Mouse (Mus musculus): Measurements from ENCODE around the gene Ropn1l. TPM values are rescaled to one million over a fixed set of nuclear protein-coding genes. Genes with fewer than 3 reads are reported as not detected.

The Ropn1l gene
- polyA plus RNA-seq, 1 experiment: 9.8 TPM

DNA sequence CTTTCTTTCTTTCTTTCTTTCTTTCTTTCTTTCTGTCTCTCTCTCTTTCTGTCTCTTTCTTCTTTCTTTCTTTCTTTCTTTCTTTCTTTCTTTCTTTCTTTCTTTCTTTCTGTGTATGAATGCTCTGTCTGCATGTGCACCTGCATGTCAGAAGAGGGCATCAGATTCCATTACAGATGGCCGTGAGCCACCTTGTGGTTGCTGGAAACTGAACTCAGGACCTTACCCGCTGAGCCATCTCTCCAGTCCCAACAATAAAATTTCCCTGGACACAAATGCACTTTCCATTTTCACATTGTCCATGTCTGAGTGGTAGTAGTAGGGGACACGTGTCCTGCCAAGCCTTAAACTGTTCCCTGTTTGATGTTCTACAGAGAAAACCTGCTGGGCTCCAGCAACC, 26.1 kb downstream of the Ropn1l start:
- H3K4me1 ChIP-seq (ENCODE audit: control insufficient read depth, insufficient read depth, insufficient read length, low read length): no peaks in the 10 kb centered on the region
- H3K27ac ChIP-seq (replicated peaks; ENCODE audit: low read depth, low read length): no peak overlapping the region
- H3K4me3 ChIP-seq (ENCODE audit: insufficient read depth, low read depth, low read length): no peak overlapping the region

DNA sequence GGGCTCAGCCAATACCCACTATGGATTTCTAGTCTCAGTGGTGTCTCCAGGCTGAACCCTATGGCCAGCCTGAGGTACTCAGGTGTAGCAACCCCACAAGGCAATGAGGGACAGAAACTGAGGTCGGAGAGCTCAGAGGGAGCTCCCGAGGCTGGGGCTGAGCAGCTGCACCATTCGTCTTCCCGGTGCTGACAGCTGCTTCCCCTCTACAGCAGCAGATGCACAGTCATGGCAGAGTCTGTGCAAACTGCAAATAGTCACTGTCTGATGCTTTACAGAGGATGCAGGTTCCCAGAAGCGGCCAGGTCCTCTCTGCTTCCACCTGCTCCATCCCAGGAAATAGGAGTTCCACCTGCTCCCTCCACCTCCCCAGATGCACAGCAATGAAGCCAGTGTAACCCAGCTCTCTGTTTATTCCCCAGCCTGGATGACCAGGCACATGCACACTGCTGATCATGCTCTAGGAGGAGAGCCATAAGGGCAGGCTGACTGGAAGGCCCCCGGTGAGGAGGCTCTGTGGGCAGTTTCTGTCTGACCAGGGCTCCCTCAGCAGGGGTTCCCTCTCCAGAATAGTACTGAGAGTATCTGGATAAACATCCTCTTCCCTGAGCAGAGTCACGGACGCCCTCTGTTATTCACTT, 27.4 kb downstream of the Ropn1l start:
- Histone ChIP-seq H3K4me1 (ENCODE audit: control insufficient read depth, insufficient read depth, insufficient read length, low read length) (no peaks in the 10 kb centered on the region), H3K4me3 (ENCODE audit: insufficient read depth, low read depth, low read length) (no peak overlapping the region), H3K27ac (replicated peaks; ENCODE audit: low read depth, low read length) (no peak overlapping the region)

DNA sequence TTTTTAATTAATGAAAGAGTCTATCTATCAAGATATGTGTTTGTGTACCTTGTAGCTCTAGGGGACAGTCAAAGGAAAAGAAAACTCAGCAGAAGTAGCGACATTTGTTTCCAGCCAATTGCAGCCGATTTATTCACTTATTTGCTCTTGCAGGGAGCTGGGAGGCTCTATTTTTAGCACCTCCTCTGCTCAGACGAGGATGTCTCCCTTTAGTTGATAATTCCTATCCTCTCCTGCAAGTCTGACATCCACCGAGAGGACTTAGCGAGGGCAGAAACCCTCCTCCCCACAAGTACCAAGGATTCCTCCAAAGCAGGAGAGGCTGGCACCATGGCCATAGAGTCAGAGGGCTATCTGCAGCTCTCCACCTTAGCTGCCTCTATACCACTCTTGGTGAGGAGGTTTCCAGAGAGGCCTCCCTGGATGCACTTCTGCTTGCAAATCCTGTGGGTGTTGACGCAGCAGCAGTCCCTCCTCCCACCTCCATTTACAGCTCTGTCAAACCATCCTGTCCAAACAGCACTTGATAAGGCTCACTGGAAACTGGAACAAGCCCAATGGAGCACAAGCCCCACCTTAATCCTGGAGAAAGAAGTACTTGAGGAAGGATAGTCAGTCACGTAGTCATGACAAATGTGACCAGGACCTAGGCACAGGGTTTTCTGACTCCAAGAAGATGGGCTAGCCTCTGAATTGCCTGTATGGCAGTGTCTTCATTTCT, 30.7 kb downstream of the Ropn1l start:
- H3K27ac ChIP-seq (replicated peaks; ENCODE audit: low read depth, low read length): no peak overlapping the region
- no peak overlapping the region for H3K4me3 ChIP-seq (ENCODE audit: insufficient read depth, low read depth, low read length)
- H3K4me1 ChIP-seq (ENCODE audit: control insufficient read depth, insufficient read depth, insufficient read length, low read length): peaks cover 5% of the 10 kb centered on the region; the same call in 1 of the 2 replicates

DNA sequence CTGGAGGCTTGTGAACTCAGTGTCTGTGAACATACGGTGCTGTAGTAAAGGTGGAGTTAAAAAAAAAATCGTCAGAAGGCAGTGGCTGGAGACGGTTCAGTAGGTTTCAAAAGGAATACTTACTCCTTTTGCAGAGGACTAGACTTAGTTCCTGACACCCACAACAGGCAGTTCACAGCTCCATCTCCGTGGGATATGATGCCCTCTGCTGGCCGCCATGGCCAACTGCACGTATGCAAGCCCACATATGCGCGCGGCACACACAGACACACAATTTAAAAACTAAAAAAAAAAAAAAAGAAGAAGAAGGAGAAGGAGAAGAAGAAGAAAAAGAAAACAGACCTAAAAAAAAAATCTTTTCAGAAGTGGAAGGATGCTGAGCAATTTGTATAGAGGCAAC, 34.5 kb downstream of the Ropn1l start:
- H3K4me1 ChIP-seq (ENCODE audit: control insufficient read depth, insufficient read depth, insufficient read length, low read length): peaks cover 6% of the 10 kb centered on the region
- no peak overlapping the region for H3K27ac ChIP-seq (replicated peaks; ENCODE audit: low read depth, low read length)
- H3K4me3 ChIP-seq (ENCODE audit: insufficient read depth, low read depth, low read length): no peak overlapping the region

DNA sequence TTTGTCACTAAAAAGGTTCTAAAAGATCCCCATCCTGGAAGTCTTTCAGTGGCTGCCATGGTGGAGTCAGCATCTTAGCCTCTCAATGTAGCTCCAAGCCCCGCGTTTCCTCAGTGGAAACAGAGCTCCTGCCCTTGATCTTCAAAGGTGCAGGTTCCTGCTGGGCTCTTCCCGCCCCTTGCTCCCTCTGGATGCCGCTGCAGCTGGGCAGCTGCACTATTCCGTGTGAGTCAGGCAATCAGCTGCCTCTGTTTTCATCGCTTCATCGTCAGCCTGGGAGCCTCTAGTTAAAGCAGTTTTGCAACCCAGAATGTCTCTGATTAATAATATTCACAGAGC, 34.9 kb downstream of the Ropn1l start:
- Histone ChIP-seq H3K4me1 (ENCODE audit: control insufficient read depth, insufficient read depth, insufficient read length, low read length) (peaks cover 6% of the 10 kb centered on the region), H3K4me3 (ENCODE audit: insufficient read depth, low read depth, low read length) (0 out of 2 replicates have a peak overlapping the region, but pooled peaks have one; percentile 40), H3K27ac (replicated peaks; ENCODE audit: low read depth, low read length) (no peak overlapping the region)

DNA sequence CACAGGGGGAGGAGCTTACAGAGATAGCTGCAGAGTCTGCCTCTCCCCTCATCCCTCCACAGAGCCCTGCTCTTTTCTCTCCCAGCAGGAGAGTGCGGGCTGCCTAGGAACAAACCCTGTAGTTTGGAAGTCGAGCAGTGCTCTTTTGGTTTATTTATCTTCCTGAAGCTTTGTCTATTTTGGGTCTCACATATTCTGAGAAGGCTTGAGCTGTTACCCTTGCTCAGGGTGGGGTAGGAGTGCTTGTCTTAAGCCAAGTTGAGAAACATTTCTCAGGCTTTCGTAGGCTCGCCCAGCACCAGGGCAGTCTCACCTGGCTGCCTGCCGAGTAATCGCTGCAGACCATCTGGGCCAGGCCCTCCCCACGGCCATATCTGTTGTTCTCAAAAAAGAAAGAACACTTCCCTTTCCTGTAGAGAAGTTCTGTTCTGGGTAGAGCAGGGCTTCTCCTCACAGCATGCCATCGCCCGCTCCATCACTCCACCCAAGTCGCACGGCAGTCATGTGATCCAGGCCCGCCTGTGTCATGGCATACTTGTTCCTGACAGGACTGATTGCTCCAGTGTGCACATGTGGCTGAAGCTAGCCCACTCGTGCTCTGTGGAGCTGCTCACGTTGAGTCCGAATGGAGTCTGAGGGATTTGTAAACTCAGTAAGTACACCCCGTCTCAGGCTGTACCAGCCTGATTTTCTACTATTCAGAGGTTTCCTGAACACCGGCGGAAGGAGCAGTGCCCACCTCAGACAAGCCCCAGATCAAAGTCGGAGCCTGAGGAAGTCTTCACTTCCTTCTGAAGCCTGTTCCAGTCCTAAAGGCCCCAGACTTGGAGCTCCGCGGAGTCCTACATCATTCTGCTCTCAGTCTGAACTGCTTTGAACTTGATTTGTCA, 35.5 kb downstream of the Ropn1l start:
- peak overlapping the region; percentile 40 for H3K4me3 ChIP-seq (ENCODE audit: insufficient read depth, low read depth, low read length)
- H3K4me1 ChIP-seq (ENCODE audit: control insufficient read depth, insufficient read depth, insufficient read length, low read length): peaks cover 6% of the 10 kb centered on the region
- no peak overlapping the region for H3K27ac ChIP-seq (replicated peaks; ENCODE audit: low read depth, low read length)

DNA sequence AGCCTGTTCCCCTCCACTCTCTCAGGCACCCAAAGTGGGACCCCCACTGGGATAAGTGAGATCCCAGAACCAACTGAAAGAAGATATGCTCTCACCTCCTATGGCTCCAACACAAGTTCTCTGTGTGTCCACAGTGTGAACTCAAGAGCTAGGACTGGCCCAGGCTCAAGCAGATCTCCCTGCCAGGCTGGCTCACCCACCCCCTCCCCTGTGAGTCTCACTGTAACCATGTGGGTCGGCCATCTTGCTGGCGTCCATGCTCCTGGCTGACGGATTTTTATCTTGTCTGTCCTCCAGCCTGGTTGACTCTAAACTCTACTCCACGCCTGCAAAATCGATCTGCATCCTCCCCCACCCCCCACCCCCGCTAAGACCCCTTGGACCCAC, 36.1 kb downstream of the Ropn1l start:
- Histone ChIP-seq H3K27ac (replicated peaks; ENCODE audit: low read depth, low read length) (no peak overlapping the region), H3K4me1 (ENCODE audit: control insufficient read depth, insufficient read depth, insufficient read length, low read length) (peaks cover 6% of the 10 kb centered on the region), H3K4me3 (ENCODE audit: insufficient read depth, low read depth, low read length) (no peak overlapping the region)

DNA sequence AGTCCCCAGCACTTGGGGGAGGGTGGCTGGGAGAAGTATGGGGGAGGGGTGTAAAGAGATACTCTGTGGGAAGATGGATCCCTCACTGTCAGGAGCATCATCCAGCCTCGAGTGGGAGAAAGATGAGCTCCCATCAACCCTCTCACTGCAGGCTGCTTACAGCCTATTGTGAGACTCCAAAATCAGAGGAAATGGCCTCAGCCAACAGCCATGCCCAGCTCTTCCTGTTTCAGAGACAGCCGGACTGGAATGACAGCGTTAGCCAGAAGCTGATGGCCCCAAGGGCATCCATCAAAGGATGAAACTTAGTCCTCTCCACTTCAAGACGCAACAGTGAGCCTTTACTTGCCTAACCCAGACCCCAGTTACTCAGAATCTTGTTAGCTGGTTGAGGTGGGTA, 38.4 kb downstream of the Ropn1l start:
- H3K27ac ChIP-seq (replicated peaks; ENCODE audit: low read depth, low read length): no peak overlapping the region
- peaks cover 6% of the 10 kb centered on the region for H3K4me1 ChIP-seq (ENCODE audit: control insufficient read depth, insufficient read depth, insufficient read length, low read length)
- no peak overlapping the region for H3K4me3 ChIP-seq (ENCODE audit: insufficient read depth, low read depth, low read length)

DNA sequence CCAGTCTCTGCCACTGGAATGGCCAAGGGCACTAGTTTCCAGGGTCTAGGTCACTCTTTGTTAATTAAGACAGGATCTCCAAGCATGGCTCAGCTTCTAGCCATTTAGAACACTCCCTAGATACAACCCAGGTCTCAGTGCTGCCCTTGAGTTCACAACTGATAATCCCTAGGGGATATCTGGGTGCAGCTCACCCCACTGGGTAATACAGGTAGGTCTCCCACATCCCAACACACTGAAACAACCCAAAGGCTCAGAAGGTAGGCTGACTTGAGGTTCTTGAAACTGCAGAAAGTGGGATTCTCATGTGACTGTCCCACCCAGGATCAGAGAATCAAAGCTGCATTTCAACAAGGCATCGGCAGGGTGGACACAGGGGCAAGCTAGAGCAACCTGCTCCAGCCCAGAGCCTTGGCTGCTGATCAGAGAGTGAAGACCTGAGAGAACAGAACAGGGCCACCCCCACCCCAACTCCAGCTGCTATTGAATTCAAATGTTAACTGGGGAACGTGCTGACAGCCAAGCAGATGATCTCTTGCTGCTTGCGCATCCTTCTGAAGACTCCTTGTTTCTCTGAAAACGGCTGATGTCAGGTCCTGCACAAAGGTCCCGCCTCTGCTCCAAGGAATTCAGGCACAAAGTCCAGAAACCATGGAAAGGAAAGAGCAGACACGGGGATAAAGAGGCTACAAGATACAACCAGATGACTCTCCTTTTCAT, 39.2 kb downstream of the Ropn1l start:
- no peak overlapping the region for H3K27ac ChIP-seq (replicated peaks; ENCODE audit: low read depth, low read length)
- H3K4me3 ChIP-seq (ENCODE audit: insufficient read depth, low read depth, low read length): no peak overlapping the region
- peaks cover 6% of the 10 kb centered on the region for H3K4me1 ChIP-seq (ENCODE audit: control insufficient read depth, insufficient read depth, insufficient read length, low read length)

DNA sequence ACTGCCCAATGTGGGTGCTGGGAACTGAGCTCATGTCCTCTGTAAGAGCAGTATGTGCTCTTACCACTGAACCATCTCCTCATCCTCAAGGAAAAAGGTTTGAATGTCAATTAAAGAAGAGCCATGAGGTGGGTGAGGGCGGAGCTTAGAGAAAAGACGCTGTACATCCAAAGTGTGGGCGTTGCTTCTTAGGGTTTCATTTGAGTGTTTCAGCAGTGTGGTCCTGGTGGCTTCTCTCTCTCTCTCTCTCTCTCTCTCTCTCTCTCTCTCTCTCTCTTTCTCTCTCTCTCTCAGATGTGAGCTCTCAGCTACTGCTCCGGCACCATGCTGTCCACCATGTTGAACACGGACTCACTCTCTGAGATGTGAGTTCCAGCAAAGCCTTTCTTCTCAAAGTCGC, 39.9 kb downstream of the Ropn1l start:
- Histone ChIP-seq H3K4me1 (ENCODE audit: control insufficient read depth, insufficient read depth, insufficient read length, low read length) (peaks cover 6% of the 10 kb centered on the region), H3K27ac (replicated peaks; ENCODE audit: low read depth, low read length) (no peak overlapping the region), H3K4me3 (ENCODE audit: insufficient read depth, low read depth, low read length) (no peak overlapping the region)

DNA sequence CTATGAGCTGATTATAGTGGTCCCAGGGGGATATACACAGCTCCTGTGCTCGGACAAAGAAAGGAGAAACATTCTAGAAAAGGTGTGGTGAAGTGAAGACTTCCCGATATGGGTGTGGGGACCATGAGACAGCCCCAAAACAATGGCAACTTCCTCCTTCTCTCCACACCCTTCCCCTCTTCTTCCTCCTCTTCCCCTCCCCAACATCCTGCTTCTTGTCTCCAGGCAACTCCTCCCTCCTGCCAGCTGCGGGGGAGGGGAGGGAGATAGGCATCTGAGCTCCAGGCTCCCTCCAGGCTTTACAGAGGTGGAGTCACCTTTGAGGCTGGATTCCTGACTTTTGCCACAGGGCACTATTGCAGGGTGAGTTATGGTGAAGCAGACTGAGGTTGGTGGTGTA, 40.6 kb downstream of the Ropn1l start:
- Histone ChIP-seq H3K4me1 (ENCODE audit: control insufficient read depth, insufficient read depth, insufficient read length, low read length) (peaks cover 2% of the 10 kb centered on the region), H3K4me3 (ENCODE audit: insufficient read depth, low read depth, low read length) (no peak overlapping the region), H3K27ac (replicated peaks; ENCODE audit: low read depth, low read length) (no peak overlapping the region)

DNA sequence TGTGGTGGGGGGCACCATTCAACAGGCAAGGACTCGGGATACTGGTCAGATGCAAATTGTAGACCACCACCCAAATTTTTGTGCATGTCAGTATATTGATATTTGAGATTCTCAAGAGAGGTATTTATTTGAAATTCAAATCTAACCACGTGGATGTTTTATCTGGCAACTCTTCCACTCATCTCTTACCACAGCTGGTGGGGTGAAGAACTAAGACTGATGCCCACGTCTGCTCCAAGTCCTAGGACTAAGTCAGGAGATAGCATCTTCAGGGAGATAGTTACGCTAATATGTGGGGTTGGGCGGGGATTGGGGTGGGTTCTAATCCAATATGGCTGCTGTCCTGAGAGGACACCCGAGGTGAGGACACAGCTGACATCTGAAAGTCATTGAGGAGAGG, 41.1 kb downstream of the Ropn1l start:
- no peaks in the 10 kb centered on the region; the same call in 1 of the 2 replicates for H3K4me1 ChIP-seq (ENCODE audit: control insufficient read depth, insufficient read depth, insufficient read length, low read length)
- no peak overlapping the region for H3K27ac ChIP-seq (replicated peaks; ENCODE audit: low read depth, low read length)
- no peak overlapping the region for H3K4me3 ChIP-seq (ENCODE audit: insufficient read depth, low read depth, low read length)

DNA sequence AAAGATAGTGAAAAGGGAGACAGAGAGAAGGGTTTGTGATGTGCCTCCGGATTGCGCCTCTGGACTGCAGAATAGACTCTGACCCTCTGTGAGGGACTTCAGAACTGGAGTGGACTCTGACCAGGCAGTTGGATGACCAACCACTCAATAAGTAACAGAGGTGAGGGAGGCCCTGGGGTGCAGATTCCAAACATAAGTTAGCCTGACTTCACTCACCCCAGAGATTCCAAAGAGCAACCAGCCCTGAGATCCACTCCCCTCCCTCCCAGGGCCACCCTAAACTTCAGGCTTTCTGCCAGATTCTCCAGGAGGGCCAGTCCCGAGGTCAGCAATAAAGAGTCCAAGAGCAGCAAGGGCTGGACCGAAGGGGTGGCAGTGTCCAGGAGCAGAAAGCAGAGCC, 46.0 kb downstream of the Ropn1l start:
- no peaks in the 10 kb centered on the region for H3K4me1 ChIP-seq (ENCODE audit: control insufficient read depth, insufficient read depth, insufficient read length, low read length)
- no peak overlapping the region for H3K27ac ChIP-seq (replicated peaks; ENCODE audit: low read depth, low read length)
- no peak overlapping the region for H3K4me3 ChIP-seq (ENCODE audit: insufficient read depth, low read depth, low read length)

DNA sequence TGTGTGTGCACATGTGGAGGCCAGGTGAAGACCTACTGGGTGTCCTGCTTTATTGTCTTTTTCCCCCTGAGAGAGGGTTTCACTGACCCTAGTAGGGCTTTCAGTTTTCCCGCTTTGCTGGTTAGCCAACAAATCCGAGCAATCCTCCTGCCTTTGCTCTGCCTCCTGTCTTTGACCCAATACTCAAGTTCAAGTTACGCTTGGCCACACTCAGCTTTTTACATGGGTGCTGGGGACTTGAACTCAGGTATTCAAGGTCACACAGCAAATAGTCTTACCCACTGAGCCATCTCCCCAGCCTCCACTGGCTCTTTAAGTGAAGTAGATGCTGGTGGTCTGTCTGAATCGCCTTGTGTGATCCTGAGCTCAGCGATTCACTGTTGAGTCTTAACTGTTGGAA, 46.7 kb downstream of the Ropn1l start:
- Histone ChIP-seq H3K4me3 (ENCODE audit: insufficient read depth, low read depth, low read length) (no peak overlapping the region), H3K4me1 (ENCODE audit: control insufficient read depth, insufficient read depth, insufficient read length, low read length) (no peaks in the 10 kb centered on the region), H3K27ac (replicated peaks; ENCODE audit: low read depth, low read length) (no peak overlapping the region)

DNA sequence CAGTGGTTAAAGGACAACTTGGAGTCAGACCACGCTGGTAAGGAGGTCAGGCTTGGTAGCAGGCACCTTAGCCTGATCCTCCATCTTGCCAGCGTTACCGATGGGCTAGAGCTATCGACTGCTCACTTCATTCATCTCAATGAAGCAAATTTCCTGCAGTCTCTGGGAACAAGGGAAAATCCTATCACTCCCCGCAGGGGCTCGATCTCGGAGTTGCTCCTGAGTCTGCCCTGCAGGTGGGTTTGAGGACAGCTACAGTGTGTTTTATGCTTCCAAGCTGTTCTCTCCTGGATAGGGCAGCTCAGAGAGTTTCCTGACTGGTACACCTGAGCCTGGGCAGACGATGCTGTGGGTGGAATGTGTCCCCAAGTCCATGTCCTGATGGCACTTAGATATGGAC, 49.2 kb downstream of the Ropn1l start:
- Histone ChIP-seq H3K27ac (replicated peaks; ENCODE audit: low read depth, low read length) (no peak overlapping the region), H3K4me1 (ENCODE audit: control insufficient read depth, insufficient read depth, insufficient read length, low read length) (no peaks in the 10 kb centered on the region), H3K4me3 (ENCODE audit: insufficient read depth, low read depth, low read length) (no peak overlapping the region)
